In the genomic region with DNA sequence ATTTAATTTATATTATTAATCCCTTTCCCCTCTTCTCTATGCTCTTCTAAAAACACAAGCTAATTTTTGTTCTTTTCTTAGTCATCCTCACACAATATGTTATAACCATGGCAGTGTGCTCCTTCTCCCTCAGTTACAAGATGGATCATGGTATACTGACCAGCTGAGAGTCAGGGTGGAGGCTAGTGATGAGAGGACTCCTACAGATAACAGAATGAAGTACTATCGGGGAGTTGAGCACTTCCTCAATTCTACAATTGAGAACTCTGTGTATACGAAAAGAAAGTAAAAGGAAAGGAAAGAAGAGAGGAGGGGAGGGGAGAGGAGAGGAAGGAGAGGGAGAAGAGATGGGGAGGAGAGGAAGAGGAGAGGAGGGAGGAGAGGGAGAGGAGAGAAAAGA, we compare ENCODE assay signal across 24 mouse cellular contexts.
"Had no signal": no experiment of that assay in that cellular context is flagged by ENCODE, and none has a peak within 500 bp of the region (broad histone marks: within the 10 kb centered on the region; RNA-seq: fewer than 3 reads in every experiment).

No protein-coding gene starts in this region.

- H3K4me3 ChIP-seq: embryonic facial prominence, embryonic 10.5 days; embryonic facial prominence, embryonic 12.5 days; embryonic facial prominence, embryonic 13.5 days; embryonic facial prominence, embryonic 15.5 days; erythroblast, embryonic 14.5 days; forebrain, embryonic 10.5 days; forebrain, embryonic 12.5 days; forebrain, embryonic 13.5 days; forebrain, embryonic 15.5 days; gastrocnemius, adult 2 months; heart, adult 2 months had no signal

- H3K4me1 ChIP-seq: embryonic facial prominence, embryonic 10.5 days; embryonic facial prominence, embryonic 12.5 days; embryonic facial prominence, embryonic 13.5 days; embryonic facial prominence, embryonic 15.5 days; forebrain, embryonic 10.5 days; forebrain, embryonic 12.5 days; forebrain, embryonic 13.5 days; forebrain, embryonic 15.5 days had no signal

- H3K36me3 ChIP-seq: embryonic facial prominence, embryonic 10.5 days; embryonic facial prominence, embryonic 12.5 days; embryonic facial prominence, embryonic 13.5 days; embryonic facial prominence, embryonic 15.5 days; forebrain, embryonic 10.5 days; forebrain, embryonic 12.5 days; forebrain, embryonic 15.5 days had no signal

- H3K4me2 ChIP-seq: embryonic facial prominence, embryonic 12.5 days; embryonic facial prominence, embryonic 13.5 days; embryonic facial prominence, embryonic 15.5 days; forebrain, embryonic 12.5 days; forebrain, embryonic 13.5 days; forebrain, embryonic 15.5 days had no signal

- DNase-seq: cerebellum, adult 9-11 months; cerebellum, postnatal 10 days; cerebellum, postnatal 14 days; cerebellum, postnatal 25 days; cerebellum, postnatal 36 days; embryo, embryonic 11 days; forebrain, postnatal 0 days; gastrocnemius, adult 2 months; gastrocnemius, postnatal 10 days; gastrocnemius, postnatal 14 days; gastrocnemius, postnatal 25 days; gastrocnemius, postnatal 36 days; heart, adult 11 months; heart, adult 18-20 months; heart, adult 2 months had no signal

- H3K27ac ChIP-seq: embryonic facial prominence, embryonic 10.5 days; embryonic facial prominence, embryonic 12.5 days; embryonic facial prominence, embryonic 13.5 days; embryonic facial prominence, embryonic 15.5 days; forebrain, embryonic 10.5 days; forebrain, embryonic 12.5 days; forebrain, embryonic 13.5 days; forebrain, embryonic 15.5 days; gastrocnemius, adult 2 months; heart, adult 2 months had no signal

- H3K27me3 ChIP-seq: embryonic facial prominence, embryonic 12.5 days; embryonic facial prominence, embryonic 13.5 days; embryonic facial prominence, embryonic 15.5 days; forebrain, embryonic 12.5 days; forebrain, embryonic 13.5 days; forebrain, embryonic 15.5 days had no signal

- H3K9ac ChIP-seq: embryonic facial prominence, embryonic 12.5 days; embryonic facial prominence, embryonic 13.5 days; embryonic facial prominence, embryonic 15.5 days; forebrain, embryonic 12.5 days; forebrain, embryonic 13.5 days; forebrain, embryonic 15.5 days; forebrain, postnatal 0 days had no signal

- H3K9me3 ChIP-seq: embryonic facial prominence, embryonic 10.5 days; embryonic facial prominence, embryonic 12.5 days; embryonic facial prominence, embryonic 13.5 days; embryonic facial prominence, embryonic 15.5 days; forebrain, embryonic 10.5 days; forebrain, embryonic 12.5 days; forebrain, embryonic 13.5 days; forebrain, embryonic 15.5 days had no signal
